Mouse (Mus musculus) stomach, postnatal 0 days (tissue): Measurements from ENCODE around the gene Trpt1. TPM values are rescaled to one million over a fixed set of nuclear protein-coding genes. Genes with fewer than 3 reads are reported as not detected.

Experiments
- ATAC-seq: fragments of 200-750 bp; cut with Nextera tagmentation; 2 replicates; pipeline ENCODE4 v1.8.0; 2017; ENCODE audit not compliant: low FRiP score, low TSS enrichment
- DNase-seq: peaks from one replicate; pipeline ENCODE4 v3.0.0-alpha.2; 2016; ENCODE audit warnings: low spot score
- H3K27ac ChIP-seq: fragments of 300-500 bp; sonication (generic); replicated peaks from 2 replicates; pipeline ENCODE4 v1.5.1; 2014; ENCODE audit warnings: mild to moderate bottlenecking, control low read depth
- H3K27me3 ChIP-seq: fragments of 300-500 bp; sonication (generic); 2 replicates; pipeline ENCODE4 v1.6.1; 2014; ENCODE audit warnings: low read length; ENCODE audit not compliant: control insufficient read depth, insufficient read depth
- H3K36me3 ChIP-seq: fragments of 300-500 bp; sonication (generic); 2 replicates; pipeline ENCODE4 v1.6.1; 2014; ENCODE audit warnings: low read length, mixed read lengths; ENCODE audit not compliant: control insufficient read depth, insufficient read depth
- H3K4me1 ChIP-seq: fragments of 300-500 bp; sonication (generic); replicated peaks from 2 replicates; pipeline ENCODE4 v1.6.1; 2014; ENCODE audit warnings: antibody characterized with exemption; ENCODE audit not compliant: control insufficient read depth, insufficient read depth
- H3K4me2 ChIP-seq: fragments of 300-500 bp; sonication (generic); replicated peaks from 2 replicates; pipeline ENCODE4 v1.6.1; 2014; ENCODE audit warnings: low read depth, mild to moderate bottlenecking, control low read depth, moderate library complexity
- H3K4me3 ChIP-seq: fragments of 300-500 bp; sonication (generic); 2 replicates; pipeline ENCODE4 v1.5.1; 2014; ENCODE audit warnings: low read depth, low read length, control low read depth
- H3K9ac ChIP-seq: fragments of 300-500 bp; sonication (generic); 2 replicates; pipeline ENCODE4 v1.6.1; 2014; ENCODE audit warnings: mild to moderate bottlenecking, low read length, control low read depth, mixed read lengths
- H3K9me3 ChIP-seq: fragments of 300-500 bp; sonication (generic); 2 replicates; pipeline ENCODE4 v1.6.1; 2016; ENCODE audit warnings: low read length; ENCODE audit not compliant: control insufficient read depth
- CTCF ChIP-seq: IDR thresholded peaks from 2 replicates; pipeline ENCODE4 v1.5.1; 2016; ENCODE audit warnings: antibody characterized with exemption, low read depth, mild to moderate bottlenecking, moderate library complexity
- EP300 ChIP-seq: optimal IDR thresholded peaks from 2 replicates; pipeline ENCODE3; 2016; ENCODE audit warnings: antibody characterized with exemption
- WGBS: fragments of 180-500 bp; shearing (Covaris S2); extraction: QIAGEN DNeasy Blood & Tissue Kit; methylation state at CpG from one replicate; pipeline ENCODE4 v1.1.7; 2014; 5-methylcytosine and 5-hydroxymethylcytosine counted together
- polyA plus RNA-seq: library from polyadenylated mRNA; unstranded; fragments of >200 nt; fragmentation: Nextera tagmentation; extraction: Ambion mirVana; gene quantifications from 2 replicates; pipeline ENCODE4 v1.2.1, GENCODE M21; 2015

Gene Trpt1
- polyA plus RNA-seq, 1 experiment from 2014 or later, result 10.0 TPM

- no peaks in the 10 kb centered on the region for H3K27me3 ChIP-seq
- TF ChIP-seq EP300 (no peak), CTCF (no peak)
- ATAC-seq, result no peak
- no peaks in the 10 kb centered on the region for H3K9me3 ChIP-seq
- no peak overlapping the region for H3K4me2 ChIP-seq
- DNase-seq, result no peak
- 72% methylated on average over 12 of the region's 12 CpGs for WGBS
- H3K36me3 ChIP-seq, result peaks cover 10% of the 10 kb centered on the region; the same call in 1 of the 2 replicates
- no peaks in the 10 kb centered on the region for H3K4me1 ChIP-seq
- peak overlapping the region; percentile 53 for H3K27ac ChIP-seq
- H3K9ac ChIP-seq, result no peak overlapping the region
- no peak overlapping the region for H3K4me3 ChIP-seq
Measured at GRCm38 (mm10) chr19:7017541-7018457, 21.9 kb downstream of the Trpt1 start.

- Histone ChIP-seq H3K4me1 (no peaks in the 10 kb centered on the region), H3K27me3 (no peaks in the 10 kb centered on the region), H3K9ac (no peak overlapping the region), H3K27ac (peak overlapping the region; percentile 45; the same call in 1 of the 2 replicates), H3K4me2 (no peak overlapping the region; the same call in 1 of the 2 replicates), H3K36me3 (peaks cover 14% of the 10 kb centered on the region), H3K9me3 (no peaks in the 10 kb centered on the region), H3K4me3 (no peak overlapping the region)
- DNase-seq (no peak), ATAC-seq (no peak)
- TF ChIP-seq EP300 (no peak), CTCF (no peak)
- WGBS, result 87% methylated on average over 11 of the region's 11 CpGs
Measured at GRCm38 (mm10) chr19:7018546-7018945, 22.6 kb downstream of the Trpt1 start.

- TF ChIP-seq EP300 (no peak), CTCF (no peak)
- Histone ChIP-seq H3K4me2 (no peak within 1 kb of the TSS; the same call in 1 of the 2 replicates), H3K36me3 (peaks cover 16% of the 10 kb centered on the region), H3K4me1 (no peaks in the 10 kb centered on the region), H3K9me3 (no peaks in the 10 kb centered on the region), H3K27me3 (no peaks in the 10 kb centered on the region), H3K9ac (no peak within 1 kb of the TSS), H3K27ac (peak within 1 kb of the TSS; percentile 65; the same call in 1 of the 2 replicates), H3K4me3 (no peak within 1 kb of the TSS)
- DNase-seq (peak; percentile 67), ATAC-seq (peak; percentile 71)
- WGBS, result 59% methylated on average over 5 of the region's 5 CpGs
Measured at GRCm38 (mm10) chr19:7019191-7019590, 23.3 kb downstream of the Trpt1 start, which contains the start of gene Fermt3. Gene Fermt3 (minus strand): TSS chr19:7019469.

GRCm38 (mm10) chr19:7020224-7020641 lies 24.3 kb downstream of the Trpt1 start:
- H3K27me3 ChIP-seq, result no peaks in the 10 kb centered on the region
- H3K4me2 ChIP-seq, result no peak overlapping the region
- no peak overlapping the region for H3K27ac ChIP-seq
- no peak overlapping the region for H3K4me3 ChIP-seq
- DNase-seq, result peak; percentile 71
- no peaks in the 10 kb centered on the region for H3K9me3 ChIP-seq
- TF ChIP-seq CTCF (peak; percentile 89), EP300 (no peak)
- no peak overlapping the region for H3K9ac ChIP-seq
- H3K4me1 ChIP-seq, result no peaks in the 10 kb centered on the region
- 37% methylated on average over 3 of the region's 3 CpGs for WGBS
- peaks cover 20% of the 10 kb centered on the region for H3K36me3 ChIP-seq
- peak; percentile 72 for ATAC-seq

- WGBS, result 92% methylated on average over 5 of the region's 5 CpGs
- no peaks in the 10 kb centered on the region for H3K9me3 ChIP-seq
- H3K9ac ChIP-seq, result no peak overlapping the region
- no peak for ATAC-seq
- H3K4me2 ChIP-seq, result no peak overlapping the region
- no peak for DNase-seq
- H3K36me3 ChIP-seq, result peaks cover 38% of the 10 kb centered on the region
- H3K27ac ChIP-seq, result no peak overlapping the region
- no peaks in the 10 kb centered on the region for H3K27me3 ChIP-seq
- H3K4me1 ChIP-seq, result no peaks in the 10 kb centered on the region
- TF ChIP-seq EP300 (no peak), CTCF (no peak)
- no peak overlapping the region for H3K4me3 ChIP-seq
Measured at GRCm38 (mm10) chr19:7029531-7029930, 33.6 kb downstream of the Trpt1 start.

GRCm38 (mm10) chr19:7034006-7034405 lies 38.1 kb downstream of the Trpt1 start:
- Histone ChIP-seq H3K9me3 (no peaks in the 10 kb centered on the region), H3K27ac (no peak overlapping the region), H3K9ac (no peak overlapping the region), H3K4me2 (no peak overlapping the region), H3K4me3 (no peak overlapping the region), H3K27me3 (no peaks in the 10 kb centered on the region), H3K4me1 (peaks cover 4% of the 10 kb centered on the region; the same call in 1 of the 2 replicates), H3K36me3 (peaks cover 20% of the 10 kb centered on the region)
- WGBS, result 94% methylated on average over 5 of the region's 5 CpGs
- no peak for DNase-seq
- no peak for ATAC-seq
- TF ChIP-seq EP300, result no peak
- TF ChIP-seq CTCF, result no peak
